Mouse (Mus musculus) midbrain, embryonic 12.5 days (tissue): ENCODE measurements around the gene Arid3a. TPM values are rescaled to one million over a fixed set of nuclear protein-coding genes. Genes with fewer than 3 reads are reported as not detected.

Experiments
- ATAC-seq: fragments of 200-750 bp; cut with Nextera tagmentation; 2 replicates; pipeline ENCODE4 v1.8.0; 2017; ENCODE audit warnings: low read depth, moderate TSS enrichment, moderate library complexity; ENCODE audit not compliant: low FRiP score
- H3K27ac ChIP-seq: fragments of 300-500 bp; sonication (generic); replicated peaks from 2 replicates; pipeline ENCODE4 v1.5.1; 2016; ENCODE audit warnings: mild to moderate bottlenecking
- H3K27me3 ChIP-seq: fragments of 300-500 bp; sonication (generic); 2 replicates; pipeline ENCODE4 v1.6.1; 2016; ENCODE audit warnings: mild to moderate bottlenecking
- H3K36me3 ChIP-seq: fragments of 300-500 bp; sonication (generic); 2 replicates; pipeline ENCODE4 v1.6.1; 2016
- H3K4me1 ChIP-seq: fragments of 300-500 bp; sonication (generic); 2 replicates; pipeline ENCODE4 v1.6.1; 2016
- H3K4me2 ChIP-seq: fragments of 300-500 bp; sonication (generic); replicated peaks from 2 replicates; pipeline ENCODE4 v1.6.1; 2016; ENCODE audit warnings: mild to moderate bottlenecking, moderate library complexity
- H3K4me3 ChIP-seq: fragments of 300-500 bp; sonication (generic); 2 replicates; pipeline ENCODE4 v1.5.1; 2016; ENCODE audit warnings: mild to moderate bottlenecking
- H3K9ac ChIP-seq: fragments of 300-500 bp; sonication (generic); replicated peaks from 2 replicates; pipeline ENCODE4 v1.6.1; 2016; ENCODE audit warnings: mild to moderate bottlenecking, moderate library complexity
- H3K9me3 ChIP-seq: fragments of 300-500 bp; sonication (generic); 2 replicates; pipeline ENCODE4 v1.6.1; 2016; ENCODE audit warnings: mild to moderate bottlenecking
- WGBS: fragments of 180-500 bp; shearing (Covaris S2); methylation state at CpG from one replicate; pipeline ENCODE4 v1.1.7; 2016; 5-methylcytosine and 5-hydroxymethylcytosine counted together
- polyA plus RNA-seq: library from polyadenylated mRNA; unstranded; fragments of >200 nt; fragmentation: Nextera tagmentation; extraction: Ambion mirVana; gene quantifications from 2 replicates; pipeline ENCODE4 v1.2.1, GENCODE M21; 2016

The Arid3a gene
- polyA plus RNA-seq, 1 experiment from 2014 or later, result 5.6 TPM

DNA sequence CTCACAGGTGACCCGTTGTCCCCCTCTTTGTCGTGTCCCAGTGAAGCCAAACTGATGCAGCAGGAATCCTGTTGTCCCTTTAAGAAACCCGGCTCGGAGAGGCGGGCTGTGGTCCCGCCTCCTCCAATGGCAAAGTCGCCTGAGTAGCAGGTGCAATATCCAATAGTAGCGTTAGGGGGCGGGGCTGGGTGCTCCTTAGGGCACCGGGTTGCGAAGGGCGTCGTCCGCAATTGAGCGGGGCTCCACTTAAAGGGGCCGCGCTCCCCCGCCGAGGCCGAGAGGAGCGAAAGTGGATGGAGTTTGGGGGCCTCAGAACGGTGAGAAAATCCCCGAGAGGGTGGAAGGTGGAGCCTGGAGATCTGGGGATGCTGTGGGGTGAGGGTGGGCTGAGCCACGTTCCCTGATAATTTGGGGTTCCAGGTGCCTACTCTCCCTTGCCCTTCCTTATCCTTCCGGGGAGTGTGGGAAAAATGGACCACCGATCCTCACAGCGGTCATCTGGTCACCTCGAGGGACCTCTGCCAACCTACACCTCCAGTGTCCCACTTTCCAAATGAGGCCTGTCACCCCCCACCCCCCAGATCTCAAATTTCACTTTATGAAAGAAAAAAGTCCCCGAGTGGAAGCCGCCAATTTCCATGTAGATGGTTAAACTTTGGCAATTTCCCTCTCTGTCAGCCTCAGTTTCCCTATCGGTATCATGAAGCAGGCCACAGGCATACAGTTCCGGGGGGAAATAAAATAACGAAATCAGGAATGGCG is 69.6 kb downstream of the Arid3a start, which contains the start of gene Abca7:
Abca7 (plus strand) TSS at position 223 of the 762 bp plus-strand sequence.
- Histone ChIP-seq H3K4me3 (peak within 1 kb of the TSS; percentile 50), H3K9me3 (0 out of 2 replicates have a peak, but pooled peaks cover 4% of the 10 kb centered on the region), H3K9ac (peak within 1 kb of the TSS; percentile 50), H3K4me2 (peak within 1 kb of the TSS; percentile 79), H3K27ac (peak within 1 kb of the TSS; percentile 66), H3K4me1 (peaks cover 17% of the 10 kb centered on the region), H3K36me3 (no peaks in the 10 kb centered on the region), H3K27me3 (peaks cover 32% of the 10 kb centered on the region)
- ATAC-seq, result peak; percentile 81
- under 1% methylated on average over 34 of the region's 34 CpGs for WGBS

DNA sequence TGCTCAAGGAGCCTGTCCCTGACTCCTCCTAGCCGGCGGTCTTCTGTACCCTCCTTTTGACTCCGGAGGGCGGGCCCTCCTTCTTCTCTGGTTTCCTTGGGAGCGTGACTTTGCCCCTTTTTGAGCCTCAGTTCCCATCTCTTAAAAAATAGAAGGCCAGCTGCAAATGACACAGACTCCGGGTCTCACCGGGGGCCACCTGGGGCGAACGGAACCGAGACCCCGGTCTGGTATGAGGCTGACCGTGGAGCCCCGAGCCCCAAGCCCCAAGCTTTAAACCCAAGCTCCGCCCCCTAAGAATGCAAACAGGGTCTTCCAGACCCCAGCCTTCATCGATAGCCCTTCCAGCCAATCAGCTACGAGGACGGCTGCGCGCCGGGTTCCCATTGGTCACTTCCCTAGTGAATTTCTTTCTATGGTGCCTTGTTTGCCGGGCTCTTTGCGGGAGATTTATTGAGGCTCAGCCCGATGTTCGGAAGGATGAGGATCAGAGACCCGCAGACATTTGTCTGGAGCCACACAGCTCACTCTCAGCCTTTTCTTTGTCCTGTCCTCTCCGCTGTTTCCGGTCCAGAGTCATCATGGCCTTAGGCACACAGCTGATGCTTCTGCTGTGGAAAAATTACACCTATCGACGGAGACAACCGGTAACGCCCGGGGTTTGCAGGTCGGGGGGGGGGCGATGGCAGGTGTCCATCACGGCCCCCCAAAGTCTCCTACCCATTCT is 70.4 kb downstream of the Arid3a start:
- Histone ChIP-seq H3K4me3 (peak overlapping the region; percentile 50), H3K4me1 (peaks cover 17% of the 10 kb centered on the region), H3K36me3 (no peaks in the 10 kb centered on the region), H3K4me2 (peak overlapping the region; percentile 79), H3K27ac (peak overlapping the region; percentile 66), H3K27me3 (peaks cover 39% of the 10 kb centered on the region), H3K9ac (peak overlapping the region; percentile 62), H3K9me3 (no peaks in the 10 kb centered on the region)
- WGBS, result under 1% methylated on average over 35 of the region's 35 CpGs
- ATAC-seq, result peak; percentile 72

DNA sequence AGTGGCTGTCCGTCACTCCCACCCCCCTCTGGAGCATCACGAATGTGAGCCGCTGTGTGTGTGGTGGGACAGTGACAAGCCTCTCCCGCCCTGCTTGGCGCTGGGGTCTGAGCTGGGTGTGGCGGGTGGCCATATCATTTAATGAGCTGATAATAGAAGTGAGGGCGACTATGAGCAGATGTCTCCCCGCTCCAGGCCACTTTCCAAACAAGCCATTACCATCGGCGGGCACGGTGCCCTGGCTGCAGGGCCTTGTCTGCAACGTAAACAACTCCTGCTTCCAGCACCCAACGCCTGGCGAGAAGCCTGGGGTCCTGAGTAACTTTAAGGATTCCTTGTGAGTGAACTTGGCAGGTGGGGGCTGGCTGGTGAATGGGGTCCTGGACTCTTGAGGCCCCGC is 71.0 kb downstream of the Arid3a start:
- Histone ChIP-seq H3K36me3 (no peaks in the 10 kb centered on the region), H3K4me2 (peak overlapping the region; percentile 79), H3K27me3 (peaks cover 45% of the 10 kb centered on the region), H3K4me1 (peaks cover 17% of the 10 kb centered on the region), H3K9ac (peak overlapping the region; percentile 62), H3K9me3 (no peaks in the 10 kb centered on the region), H3K27ac (peak overlapping the region; percentile 66), H3K4me3 (peak overlapping the region; percentile 50)
- WGBS, result 2% methylated on average over 15 of the region's 15 CpGs
- ATAC-seq, result peak; percentile 31; the same call in 1 of the 2 replicates

DNA sequence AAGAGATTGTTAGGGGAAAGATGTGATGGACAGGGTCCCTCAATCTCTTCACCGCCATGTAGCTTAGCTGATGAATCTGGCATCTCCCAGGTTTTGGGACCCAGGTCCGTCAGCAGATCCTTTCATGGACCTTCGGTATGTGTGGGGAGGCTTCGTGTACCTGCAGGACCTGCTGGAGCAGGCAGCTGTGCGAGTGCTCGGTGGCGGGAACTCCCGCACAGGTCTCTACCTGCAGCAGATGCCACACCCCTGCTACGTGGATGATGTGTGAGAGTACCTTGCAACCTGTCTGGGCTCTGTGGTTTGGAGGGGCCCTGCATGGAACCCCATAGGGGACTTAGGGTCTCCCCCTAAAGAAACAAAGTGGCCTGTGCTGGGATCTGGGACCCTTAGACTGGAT is 75.1 kb downstream of the Arid3a start:
- Histone ChIP-seq H3K4me3 (no peak overlapping the region), H3K27me3 (peaks cover 67% of the 10 kb centered on the region), H3K4me2 (no peak overlapping the region), H3K36me3 (no peaks in the 10 kb centered on the region), H3K9me3 (no peaks in the 10 kb centered on the region), H3K27ac (no peak overlapping the region), H3K9ac (no peak overlapping the region), H3K4me1 (peaks cover 13% of the 10 kb centered on the region)
- no peak for ATAC-seq
- WGBS, result 77% methylated on average over 9 of the region's 9 CpGs

DNA sequence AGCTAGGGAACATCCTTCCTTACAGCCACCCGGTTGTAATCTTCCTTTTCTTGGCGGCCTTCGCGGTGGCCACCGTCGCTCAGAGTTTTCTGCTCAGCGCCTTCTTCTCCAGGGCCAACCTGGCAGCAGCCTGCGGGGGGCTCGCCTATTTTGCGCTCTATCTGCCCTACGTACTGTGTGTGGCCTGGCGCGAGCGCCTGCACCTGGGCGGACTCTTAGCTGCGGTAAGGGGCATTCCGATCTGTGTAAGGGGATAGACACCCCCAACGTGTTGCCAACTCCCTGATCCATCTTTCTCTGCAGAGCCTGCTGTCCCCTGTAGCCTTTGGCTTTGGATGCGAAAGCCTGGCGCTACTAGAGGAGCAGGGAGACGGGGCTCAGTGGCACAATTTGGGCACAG is 76.0 kb downstream of the Arid3a start:
- Histone ChIP-seq H3K4me1 (peaks cover 6% of the 10 kb centered on the region), H3K9me3 (no peaks in the 10 kb centered on the region), H3K36me3 (no peaks in the 10 kb centered on the region), H3K9ac (no peak overlapping the region), H3K4me2 (no peak overlapping the region), H3K4me3 (no peak overlapping the region), H3K27ac (no peak overlapping the region), H3K27me3 (peaks cover 67% of the 10 kb centered on the region)
- ATAC-seq, result no peak
- WGBS, result 20% methylated on average over 21 of the region's 21 CpGs

DNA sequence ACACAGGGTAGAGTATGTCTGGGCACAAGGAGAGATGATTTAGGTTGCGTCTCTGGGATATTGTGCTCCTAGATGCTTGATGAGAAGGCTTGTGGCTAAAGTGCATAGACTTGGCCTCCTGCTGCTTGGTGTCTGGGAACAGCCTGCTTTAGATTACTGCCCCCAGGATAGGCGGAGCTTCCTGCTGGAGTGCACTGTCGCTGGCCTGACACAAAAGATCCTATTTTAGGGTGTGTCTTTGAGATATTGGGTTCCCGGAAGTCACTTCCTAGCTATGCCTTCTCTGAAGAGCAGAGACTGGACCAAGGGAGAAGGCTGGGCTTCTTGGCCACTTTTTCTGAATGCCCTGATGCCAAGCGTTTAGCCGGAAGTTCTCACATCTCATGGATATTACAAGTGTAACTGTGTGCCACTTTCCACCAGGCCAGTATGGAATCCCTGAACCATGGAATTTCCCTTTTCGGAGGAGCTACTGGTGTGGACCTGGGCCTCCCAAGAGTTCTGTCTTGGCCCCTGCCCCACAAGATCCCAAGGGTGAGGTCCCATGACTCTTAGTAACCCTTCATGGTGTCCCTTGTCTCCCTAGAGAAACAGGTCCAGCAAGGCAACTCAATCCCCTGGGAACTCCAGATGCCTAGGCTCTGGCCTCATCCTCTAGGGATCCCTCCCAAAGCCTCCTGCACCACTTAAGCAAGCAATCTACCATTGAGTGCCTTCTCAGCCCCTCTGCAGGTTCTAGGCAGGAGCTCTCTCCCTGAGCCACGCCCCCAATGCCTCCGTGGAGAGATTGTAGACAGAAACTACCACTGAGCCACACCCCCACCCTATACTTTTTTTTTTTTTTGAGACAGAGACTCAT is 76.8 kb downstream of the Arid3a start:
- H3K27ac ChIP-seq, result no peak overlapping the region
- WGBS, result 61% methylated on average over 9 of the region's 9 CpGs
- no peak overlapping the region for H3K4me3 ChIP-seq
- H3K4me1 ChIP-seq, result no peaks in the 10 kb centered on the region
- no peak overlapping the region for H3K9ac ChIP-seq
- no peaks in the 10 kb centered on the region for H3K9me3 ChIP-seq
- no peak for ATAC-seq
- H3K36me3 ChIP-seq, result peaks cover 3% of the 10 kb centered on the region; the same call in 1 of the 2 replicates
- peaks cover 61% of the 10 kb centered on the region for H3K27me3 ChIP-seq
- H3K4me2 ChIP-seq, result no peak overlapping the region

DNA sequence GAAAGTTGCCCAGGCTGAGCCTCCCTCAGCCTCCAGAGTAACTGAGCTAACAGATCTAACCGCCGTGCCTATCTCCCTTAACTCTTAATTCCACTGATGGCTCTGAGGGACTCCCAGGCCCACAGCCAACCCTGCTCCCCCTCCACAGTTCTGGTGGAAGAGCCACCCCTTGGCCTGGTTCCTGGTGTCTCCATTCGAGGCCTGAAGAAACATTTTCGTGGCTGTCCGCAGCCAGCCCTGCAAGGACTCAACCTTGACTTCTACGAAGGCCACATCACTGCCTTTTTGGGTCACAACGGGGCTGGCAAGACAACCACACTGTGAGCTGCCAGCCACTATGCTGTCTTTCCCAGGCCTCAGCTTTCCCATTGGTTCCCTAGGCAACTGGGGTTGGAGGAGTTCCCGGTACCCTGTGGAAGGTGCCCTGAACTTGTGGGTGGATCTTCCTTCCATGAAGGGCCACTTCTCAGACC is 77.4 kb downstream of the Arid3a start:
- Histone ChIP-seq H3K27ac (no peak overlapping the region), H3K4me2 (no peak overlapping the region), H3K9ac (no peak overlapping the region), H3K9me3 (no peaks in the 10 kb centered on the region), H3K36me3 (peaks cover 8% of the 10 kb centered on the region; the same call in 1 of the 2 replicates), H3K4me3 (no peak overlapping the region), H3K27me3 (peaks cover 54% of the 10 kb centered on the region), H3K4me1 (no peaks in the 10 kb centered on the region)
- 91% methylated on average over 8 of the region's 8 CpGs for WGBS
- ATAC-seq, result no peak

Other genes with a start within 250 kb of the Arid3a start
- 139 and 156 TPM in 2 replicates for gene Cdc34, start 244.8 kb upstream of the Arid3a start, polyA plus RNA-seq
- gene Gzmm, start 238.0 kb upstream of the Arid3a start, polyA plus RNA-seq, result 1.4 TPM in 2 replicates
- gene Bsg, start 222.6 kb upstream of the Arid3a start, polyA plus RNA-seq, result 540 and 588 TPM in 2 replicates
- 0.18 and 0.25 TPM in 2 replicates for gene Hcn2, start 210.4 kb upstream of the Arid3a start, polyA plus RNA-seq
- gene Polrmt, start 180.5 kb upstream of the Arid3a start, polyA plus RNA-seq, result 45.3 and 46.3 TPM in 2 replicates
- gene Fgf22, start 172.0 kb upstream of the Arid3a start, polyA plus RNA-seq, result 0.48 and 0.55 TPM in 2 replicates
- gene Rnf126, start 160.1 kb upstream of the Arid3a start, polyA plus RNA-seq, result 98.8 and 104 TPM in 2 replicates
- gene Fstl3, start 149.8 kb upstream of the Arid3a start, polyA plus RNA-seq, result 1.0 and 1.6 TPM in 2 replicates
- 0.27 TPM in 1 of 2 replicates, not detected in the other for gene Prss57, start 136.1 kb upstream of the Arid3a start, polyA plus RNA-seq
- gene Palm, start 133.5 kb upstream of the Arid3a start, polyA plus RNA-seq, result 198 and 204 TPM in 2 replicates
- 0.94 and 1.0 TPM in 2 replicates for gene Misp, start 106.1 kb upstream of the Arid3a start, polyA plus RNA-seq
- gene Ptbp1, start 72.6 kb upstream of the Arid3a start, polyA plus RNA-seq, result 202 TPM in 2 replicates
- gene Prtn3, start 52.6 kb upstream of the Arid3a start, polyA plus RNA-seq, result 14.3 and 16.7 TPM in 2 replicates
- gene Plppr3, start 52.4 kb upstream of the Arid3a start, polyA plus RNA-seq, result 296 and 302 TPM in 2 replicates
- gene Elane, start 40.8 kb upstream of the Arid3a start, polyA plus RNA-seq, result not detected in 2 replicates
- gene Cfd, start 36.2 kb upstream of the Arid3a start, polyA plus RNA-seq, result not detected in 2 replicates
- gene Med16, start 18.1 kb upstream of the Arid3a start, polyA plus RNA-seq, result 65.4 and 68.4 TPM in 2 replicates
- gene Gm26602, start 16.2 kb upstream of the Arid3a start, polyA plus RNA-seq, result 27.9 and 34.2 TPM in 2 replicates
- gene Kiss1r, start 10.1 kb upstream of the Arid3a start, polyA plus RNA-seq, result 1.4 and 1.5 TPM in 2 replicates
- gene R3hdm4, start 5.8 kb upstream of the Arid3a start, polyA plus RNA-seq, result 157 and 167 TPM in 2 replicates
- 90.4 and 97.0 TPM in 2 replicates for gene Wdr18, start 33.1 kb downstream of the Arid3a start, polyA plus RNA-seq
- 0.39 and 0.54 TPM in 2 replicates for gene Grin3b, start 43.7 kb downstream of the Arid3a start, polyA plus RNA-seq
- 19.3 and 20.9 TPM in 2 replicates for gene Tmem259, start 57.3 kb downstream of the Arid3a start, polyA plus RNA-seq
- gene Cnn2, start 61.5 kb downstream of the Arid3a start, polyA plus RNA-seq, result 109 and 168 TPM in 2 replicates
- gene Abca7, start 69.5 kb downstream of the Arid3a start, polyA plus RNA-seq, result 7.6 and 8.5 TPM in 2 replicates
- 4.5 and 5.6 TPM in 2 replicates for gene Arhgap45, start 89.6 kb downstream of the Arid3a start, polyA plus RNA-seq
- 172 and 173 TPM in 2 replicates for gene Polr2e, start 112.8 kb downstream of the Arid3a start, polyA plus RNA-seq
- 483 and 524 TPM in 2 replicates for gene Gpx4, start 120.1 kb downstream of the Arid3a start, polyA plus RNA-seq
- 14.7 and 15.7 TPM in 2 replicates for gene Sbno2, start 178.5 kb downstream of the Arid3a start, polyA plus RNA-seq
- 16.7 and 20.3 TPM in 2 replicates for gene Stk11, start 188.8 kb downstream of the Arid3a start, polyA plus RNA-seq
- gene Atp5d, start 211.6 kb downstream of the Arid3a start, polyA plus RNA-seq, result 379 and 384 TPM in 2 replicates
- gene Cbarp, start 213.8 kb downstream of the Arid3a start, polyA plus RNA-seq, result 19.3 and 20.0 TPM in 2 replicates
- gene Midn, start 221.2 kb downstream of the Arid3a start, polyA plus RNA-seq, result 41.7 and 46.4 TPM in 2 replicates
- 227 and 233 TPM in 2 replicates for gene Cirbp, start 238.9 kb downstream of the Arid3a start, polyA plus RNA-seq
- 12.9 and 13.6 TPM in 2 replicates for gene 1600002K03Rik, start 245.9 kb downstream of the Arid3a start, polyA plus RNA-seq